Mouse (Mus musculus) right cerebral cortex, adult 18-20 months (tissue): ENCODE data around the gene Rnf10.
"Not testable (repeated sequence)": the region's sequence is repeated elsewhere in the genome, so short reads cannot be mapped to it uniquely, and the experiment has no call there.

Experiments used
- DNase-seq: peaks from one replicate; pipeline ENCODE4 v3.0.0; 2022; ENCODE audit warnings: mixed read lengths

Rnf10 gene

GRCm38 (mm10) chr5:115272812-115273548, at the start of gene Rnf10:
TSS of gene Rnf10 (minus strand) at chr5:115272898.
- DNase-seq, result peak; percentile 96

- DNase-seq, result peak; percentile 88
Measured at GRCm38 (mm10) chr5:115319004-115319940, 46.6 kb upstream of the Rnf10 start.

DNA sequence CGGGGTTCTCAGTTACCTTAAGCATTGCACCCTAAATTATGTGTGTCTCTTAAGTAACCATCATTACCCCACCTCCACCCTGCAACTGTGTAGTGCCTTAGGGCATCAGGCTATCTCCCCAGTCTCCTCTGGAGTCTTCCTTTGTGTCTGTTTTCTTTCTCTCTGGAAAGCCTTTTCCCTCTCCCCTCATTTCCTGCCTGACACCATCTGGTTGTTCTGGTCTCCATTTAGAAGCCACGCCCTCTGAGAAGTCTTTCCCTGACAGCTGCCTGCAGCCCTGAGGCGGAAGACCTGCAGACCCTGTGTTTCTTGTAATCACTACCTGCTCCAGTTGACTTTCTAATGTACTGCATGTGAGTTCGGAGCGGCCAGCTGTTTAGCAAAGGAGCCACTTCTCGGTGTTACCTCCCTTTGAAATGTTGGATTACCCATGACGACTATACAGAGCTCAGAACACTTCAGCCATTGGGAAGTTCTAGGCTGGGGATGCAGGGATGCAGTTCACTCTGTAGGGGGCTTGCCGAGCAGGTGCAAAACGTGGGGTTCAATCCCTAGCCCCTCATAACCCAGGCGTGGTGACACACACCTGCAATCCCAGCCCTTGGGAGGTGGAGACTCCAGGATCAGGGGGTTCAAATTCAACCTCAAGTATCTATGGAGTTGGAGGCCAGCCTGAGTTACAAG, 45.1 kb upstream of the Rnf10 start:
- no peak for DNase-seq

DNA sequence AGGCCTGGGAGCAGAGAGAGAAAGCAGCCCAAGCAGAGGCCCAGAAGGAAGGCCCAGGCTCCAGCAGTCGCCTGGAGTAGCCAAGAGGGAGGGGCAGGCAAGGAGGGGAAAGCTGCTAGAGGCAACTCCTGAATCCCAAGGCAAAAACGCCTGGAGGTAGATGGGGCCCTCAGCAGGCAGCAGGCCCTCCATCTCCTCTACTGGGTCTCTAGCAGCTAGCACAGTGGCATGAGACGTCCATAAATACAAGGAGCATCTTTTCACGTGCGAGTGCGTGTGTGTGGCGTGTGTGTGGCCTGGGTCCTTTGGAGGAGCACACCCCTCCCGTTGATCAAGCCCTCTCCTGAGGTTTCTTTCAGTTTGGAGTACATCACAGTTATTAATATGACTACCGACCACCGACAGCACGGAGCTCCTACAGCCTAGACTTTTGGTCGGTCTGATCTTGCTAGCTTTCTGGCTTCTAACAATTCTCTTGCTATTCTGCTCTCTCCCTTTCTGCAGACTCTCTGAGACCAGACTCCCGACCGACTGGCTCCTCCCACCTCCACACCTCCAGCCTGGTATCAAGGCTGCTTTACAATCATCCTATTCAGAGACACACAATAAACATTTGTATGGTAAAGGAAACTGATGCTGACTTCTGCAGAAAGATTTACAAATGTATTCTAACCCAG, 44.4 kb upstream of the Rnf10 start:
- no peak for DNase-seq

GRCm38 (mm10) chr5:115313668-115313943, 40.9 kb upstream of the Rnf10 start:
- DNase-seq, result no peak

GRCm38 (mm10) chr5:115312816-115313667, 40.3 kb upstream of the Rnf10 start:
- no peak for DNase-seq

- no peak for DNase-seq
Measured at GRCm38 (mm10) chr5:115312354-115312753, 39.7 kb upstream of the Rnf10 start.

- DNase-seq, result not testable (repeated sequence)
Measured at GRCm38 (mm10) chr5:115302190-115302589, 29.5 kb upstream of the Rnf10 start.

- no peak for DNase-seq
Measured at GRCm38 (mm10) chr5:115301615-115302014, 28.9 kb upstream of the Rnf10 start.

DNA sequence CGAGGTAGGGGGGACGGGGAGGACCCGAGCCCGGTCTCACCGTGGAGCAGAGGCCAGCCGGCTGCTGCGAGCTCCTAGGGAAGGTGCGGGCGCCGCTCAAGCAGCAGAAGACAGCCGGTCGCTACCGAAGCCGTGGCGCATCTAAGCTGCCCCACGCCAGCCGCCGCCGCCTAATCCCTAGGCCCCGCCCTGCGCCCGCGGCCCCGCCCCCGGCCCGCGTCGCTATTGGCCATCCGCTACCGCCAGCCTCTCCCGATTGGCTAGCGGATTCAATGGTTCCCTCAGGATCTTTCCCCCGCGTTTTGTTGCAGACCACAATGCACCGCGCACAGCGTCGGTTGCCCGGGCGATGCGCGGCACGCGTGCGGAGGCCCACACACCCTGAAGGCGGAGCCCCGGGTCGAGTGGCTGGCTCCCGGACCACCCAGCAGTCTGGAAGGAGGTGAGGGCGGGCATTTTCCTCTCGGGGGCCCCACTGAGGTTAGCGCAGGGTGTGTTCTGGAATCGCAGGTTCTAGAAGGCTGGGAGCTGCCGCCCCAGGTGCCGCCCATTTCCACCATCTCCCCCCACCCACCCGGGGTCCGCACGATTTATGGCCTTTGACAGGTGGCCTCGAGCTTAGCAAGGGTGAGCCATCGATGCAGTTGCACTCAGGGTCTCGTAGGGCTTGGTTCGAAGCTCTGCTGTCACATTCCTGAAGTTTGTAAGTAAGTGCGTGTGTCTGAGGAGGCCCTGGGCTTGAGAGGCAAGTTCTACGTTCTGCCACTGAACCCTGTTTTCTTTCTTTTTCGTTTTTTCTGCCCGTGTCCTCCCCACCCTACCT, 28.3 kb upstream of the Rnf10 start, which contains the start of gene Dynll1:
Gene Dynll1 (minus strand): TSS at position 208 of the 823 bp plus-strand sequence.
- DNase-seq, result peak; percentile 98

GRCm38 (mm10) chr5:115300035-115300744, 27.5 kb upstream of the Rnf10 start:
- DNase-seq, result peak; percentile 74

- no peak for DNase-seq
Measured at GRCm38 (mm10) chr5:115296347-115296746, 23.6 kb upstream of the Rnf10 start.

- no peak for DNase-seq
Measured at GRCm38 (mm10) chr5:115294173-115294572, 21.5 kb upstream of the Rnf10 start.

GRCm38 (mm10) chr5:115284735-115285134, 12.0 kb upstream of the Rnf10 start:
- no peak for DNase-seq

GRCm38 (mm10) chr5:115280050-115280687, 7.5 kb upstream of the Rnf10 start:
- no peak for DNase-seq

DNA sequence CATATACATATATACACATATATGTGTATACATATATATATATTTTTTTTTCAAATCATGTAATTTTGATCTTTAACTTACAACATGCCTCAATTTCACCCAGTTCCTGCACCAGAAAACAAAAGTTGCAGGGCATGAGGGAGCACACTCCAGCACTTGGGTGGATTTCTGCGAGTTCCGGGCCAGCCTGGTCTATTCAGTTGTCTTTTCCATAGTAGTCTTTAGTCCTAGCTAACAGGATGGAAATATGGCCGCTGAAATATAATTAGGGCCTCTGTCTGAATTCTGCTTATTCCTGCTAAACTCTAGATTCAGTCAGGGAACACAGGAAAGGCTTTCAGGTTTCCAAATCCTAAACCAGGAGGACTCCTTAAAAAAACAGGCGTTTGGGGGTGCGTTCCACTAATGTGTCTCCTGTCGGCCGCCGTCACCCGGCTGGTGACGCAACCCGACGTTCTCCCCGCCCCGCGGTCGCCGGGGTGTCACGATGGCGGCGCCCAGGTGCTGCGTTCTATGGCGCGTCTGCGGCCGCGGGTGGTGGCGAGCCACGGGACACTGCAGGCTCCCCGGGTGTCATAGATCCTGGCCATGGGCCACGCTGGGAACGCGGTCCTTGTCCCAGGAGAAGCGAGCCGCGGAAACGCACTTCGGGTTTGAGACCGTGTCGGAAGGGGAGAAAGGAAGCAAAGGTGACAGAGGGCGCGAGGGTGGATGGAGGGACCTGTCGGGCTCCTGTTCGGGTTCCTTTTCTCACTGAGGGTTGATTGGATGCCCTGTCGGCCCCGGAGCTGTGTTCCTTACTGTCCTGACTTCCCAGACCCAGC, 6.7 kb upstream of the Rnf10 start, which contains the start of gene Coq5:
Gene Coq5 (plus strand): TSS at position 441 of the 824 bp plus-strand sequence.
- DNase-seq, result peak; percentile 91

DNA sequence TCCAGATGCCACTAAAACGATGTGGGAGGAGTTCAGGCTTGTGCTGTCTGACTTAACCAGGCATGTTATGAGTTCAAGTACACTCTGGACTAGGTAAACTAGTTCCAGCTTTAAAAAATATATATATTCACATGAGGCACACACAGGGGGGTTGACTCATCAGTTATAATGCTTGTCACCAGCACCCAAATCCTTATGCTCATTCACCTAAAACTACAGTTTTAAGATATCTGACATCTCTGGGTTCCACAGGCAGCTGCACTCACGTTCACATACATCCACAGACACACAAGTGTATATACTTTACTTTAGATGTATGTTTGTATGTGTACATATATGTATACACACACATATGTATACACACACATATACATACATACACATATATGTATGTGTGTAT, 6.1 kb upstream of the Rnf10 start:
- no peak for DNase-seq

- DNase-seq, result no peak
Measured at GRCm38 (mm10) chr5:115278053-115278452, 5.4 kb upstream of the Rnf10 start.

- DNase-seq, result no peak
Measured at GRCm38 (mm10) chr5:115275998-115276397, 3.3 kb upstream of the Rnf10 start.
